Mouse (Mus musculus): Measurements from ENCODE around the gene Nop14.

DNA sequence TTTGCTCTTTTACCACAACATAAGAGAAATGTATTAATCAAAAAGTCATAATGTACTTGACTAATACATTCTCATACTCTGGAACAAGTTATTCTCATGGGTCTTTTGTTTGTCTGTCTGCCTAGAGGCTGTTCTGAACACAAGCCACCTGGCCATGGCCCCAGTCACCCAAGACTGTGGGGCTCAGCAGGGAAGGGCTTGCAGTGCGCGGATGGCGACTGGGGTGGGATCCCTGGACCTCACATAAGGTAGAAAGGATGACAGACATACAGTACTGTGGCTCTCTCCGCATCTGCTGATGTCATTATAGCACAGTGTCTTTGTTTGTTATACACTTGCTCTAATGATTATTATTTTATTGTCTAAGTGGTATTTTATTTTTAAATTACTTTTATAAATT lies 69.2 kb downstream of the Nop14 start:
- TF ChIP-seq CTCF (IDR thresholded peaks at IDR 0.05; ENCODE audit: low read depth) (no peak), EP300 (IDR thresholded peaks at IDR 0.05; ENCODE audit: low read depth) (no peak)

Data from liver, postnatal 0 days (tissue).